Mouse (Mus musculus) heart, adult 2 months (tissue): ENCODE results near the gene Gm28729. TPM values are rescaled to one million over a fixed set of nuclear protein-coding genes. Genes with fewer than 3 reads are reported as not detected.
"Not testable (repeated sequence)": the region's sequence is repeated elsewhere in the genome, so short reads cannot be mapped to it uniquely, and the experiment has no call there.

Experiments
- DNase-seq, 2 experiments: peaks; one replicate each; pipeline ENCODE4 v3.0.0; 2021
- H3K27ac ChIP-seq: fragments of 200-600 bp; 2 replicates; pipeline ENCODE4 v1.8.1; 2022
- H3K27me3 ChIP-seq: fragments of 200-500 bp; 2 replicates; pipeline ENCODE4 v1.6.1; 2012; ENCODE audit warnings: mild to moderate bottlenecking, low read length, inconsistent platforms, mixed read lengths; ENCODE audit not compliant: control insufficient read depth, insufficient read depth
- H3K36me3 ChIP-seq: fragments of 200-500 bp; 2 replicates; pipeline ENCODE4 v1.6.1; 2012; ENCODE audit warnings: low read length, inconsistent platforms; ENCODE audit not compliant: control insufficient read depth, insufficient read depth
- H3K4me1 ChIP-seq: fragments of 200-500 bp; 2 replicates; pipeline ENCODE4 v1.6.1; 2011; ENCODE audit warnings: low read length; ENCODE audit not compliant: control insufficient read depth, insufficient read depth
- H3K4me3 ChIP-seq: fragments of 200-600 bp; 2 replicates; pipeline ENCODE4 v1.8.1; 2022
- H3K79me2 ChIP-seq: fragments of 200-500 bp; replicated peaks from 2 replicates; pipeline ENCODE4 v1.6.1; 2012; ENCODE audit warnings: mild to moderate bottlenecking, inconsistent platforms, low read length, moderate library complexity, mixed read lengths; ENCODE audit not compliant: control insufficient read depth, insufficient read depth
- H3K9ac ChIP-seq: fragments of 200-500 bp; 2 replicates; pipeline ENCODE4 v1.6.1; 2012; ENCODE audit warnings: low read depth, mild to moderate bottlenecking, control low read depth, inconsistent platforms, low read length, mixed read lengths
- CTCF ChIP-seq: fragments of 200-600 bp; IDR thresholded peaks from 2 replicates; pipeline ENCODE4 v1.8.1; 2022; ENCODE audit warnings: antibody characterized with exemption, mild to moderate bottlenecking, moderate library complexity
- EP300 ChIP-seq: fragments of 200-500 bp; IDR thresholded peaks from 2 replicates; pipeline ENCODE4 v1.6.1; 2011; ENCODE audit warnings: low read depth, low read length, control low read depth; ENCODE audit not compliant: insufficient read depth
- POLR2A ChIP-seq: fragments of 200-500 bp; IDR thresholded peaks from 2 replicates; pipeline ENCODE4 v1.6.1; 2011; ENCODE audit warnings: mild to moderate bottlenecking, low read depth, low read length, control low read depth; ENCODE audit not compliant: insufficient read depth
- WGBS: fragments of 180-500 bp; shearing (Covaris S2); methylation state at CpG from one replicate; pipeline ENCODE4 v1.1.7; 2018; 5-methylcytosine and 5-hydroxymethylcytosine counted together
- intact Hi-C: fragments of 180-260 bp; cut with DNase I; formaldehyde crosslinking; loops from one replicate; pipeline ENCODE4 v1.15.1; 2025
- polyA plus RNA-seq: library from polyadenylated mRNA; depleted of rRNA; stranded (reverse); fragments of >200 nt; gene quantifications from 2 replicates; pipeline ENCODE4 v1.2.3, GENCODE M21; 2012
- total RNA-seq, 2 experiments: library from RNA; stranded (reverse); gene quantifications; 2 replicates each; pipeline ENCODE4 v1.2.3; 2021

Gene Gm28729
- total and polyA plus RNA-seq, 3 experiments, result not detected

DNA sequence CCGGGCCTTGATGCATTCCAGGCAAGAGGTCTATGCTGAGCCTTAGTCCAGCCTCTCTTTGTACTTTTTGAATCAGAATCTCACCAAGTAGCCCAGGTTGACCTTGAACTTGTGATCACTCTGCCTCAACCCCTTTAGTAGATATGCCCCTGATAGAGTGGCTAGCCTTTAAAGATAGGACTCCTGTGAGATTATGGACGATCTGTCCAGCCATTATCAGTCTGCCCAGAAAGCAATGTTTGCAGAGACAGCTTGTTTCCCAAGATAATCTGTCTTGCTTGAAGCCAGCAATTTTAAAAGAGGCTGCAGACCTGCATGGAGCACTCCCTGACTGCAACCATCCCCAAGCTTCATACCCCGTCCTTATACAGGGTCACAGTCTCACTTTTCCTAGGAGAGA lies 42.0 kb downstream of the Gm28729 start:
- TF ChIP-seq POLR2A (no peak), CTCF (no peak), EP300 (no peak)
- no peak for DNase-seq
- Histone ChIP-seq H3K9ac (no peak overlapping the region), H3K79me2 (no peaks in the 10 kb centered on the region), H3K4me3 (no peak overlapping the region), H3K27ac (no peak overlapping the region), H3K36me3 (no peaks in the 10 kb centered on the region), H3K4me1 (no peaks in the 10 kb centered on the region; the same call in 1 of the 2 replicates), H3K27me3 (no peaks in the 10 kb centered on the region)
- 43% methylated on average over 3 of the region's 3 CpGs for WGBS
- intact Hi-C loops, result no loop called here

DNA sequence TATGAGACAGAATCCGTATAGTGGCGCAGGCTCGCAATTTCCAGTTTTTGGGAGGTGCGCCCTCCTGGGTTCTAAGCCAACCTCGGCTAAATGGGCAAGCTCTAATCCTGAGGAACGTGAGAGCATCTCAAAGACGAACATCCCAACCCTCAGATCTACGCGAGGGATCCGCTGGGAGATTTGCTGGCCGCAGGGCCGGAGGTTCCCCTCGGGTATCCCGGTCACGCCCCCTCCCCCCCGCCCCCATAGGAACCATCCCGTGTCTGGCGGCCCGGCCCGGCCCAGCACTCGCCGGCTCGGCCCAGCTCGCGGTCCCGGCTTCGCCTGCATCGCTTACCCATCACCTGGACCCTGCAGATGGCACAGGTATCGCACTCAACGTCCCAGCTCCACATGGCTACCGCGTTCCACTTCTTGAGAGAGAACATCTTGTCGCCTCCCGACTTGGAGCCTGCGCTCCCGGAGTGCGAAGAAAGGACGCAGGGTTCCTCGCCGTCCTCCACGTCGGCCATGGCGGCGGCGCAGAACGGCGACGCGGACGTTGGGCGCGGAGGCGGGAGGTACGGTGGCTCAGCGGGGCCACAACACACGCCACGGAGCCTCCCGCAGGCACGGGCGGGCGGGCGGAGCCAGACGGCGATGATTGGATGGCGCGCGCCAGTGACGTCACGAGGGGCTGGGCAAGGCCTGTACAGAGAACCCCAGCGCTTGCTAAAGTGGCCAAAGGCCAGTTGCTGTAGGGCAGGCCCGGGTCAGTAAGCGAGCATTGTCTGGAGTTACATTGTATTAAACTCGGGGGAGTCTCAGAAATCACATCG lies 46.8 kb downstream of the Gm28729 start, which contains the start of gene Rnf7:
Rnf7 (minus strand) TSS at position 605 of the 818 bp plus-strand sequence.
- under 1% methylated on average over 74 of the region's 74 CpGs for whole genome bisulfite sequencing
- H3K79me2 ChIP-seq, result peaks cover 1% of the 10 kb centered on the region; the same call in 1 of the 2 replicates
- peak; percentile 99 to 100 for DNase-seq
- peak within 1 kb of the TSS; percentile 68 for H3K4me3 ChIP-seq
- H3K27ac ChIP-seq, result peak within 1 kb of the TSS; percentile 81
- H3K27me3 ChIP-seq, result no peaks in the 10 kb centered on the region
- TF ChIP-seq CTCF, result no peak
- TF ChIP-seq POLR2A, result peak; percentile 87
- TF ChIP-seq EP300, result peak; percentile 41; the same call in 1 of the 2 replicates
- H3K9ac ChIP-seq, result peak within 1 kb of the TSS; percentile 77
- H3K36me3 ChIP-seq, result peaks cover 10% of the 10 kb centered on the region
- intact Hi-C loops, result loop anchor here (2.0 to 10.0 kb wide), 3 partner anchors 39 to 523 kb away; partner anchors contain the start of gene Xrn1
- peaks cover 2% of the 10 kb centered on the region for H3K4me1 ChIP-seq

DNA sequence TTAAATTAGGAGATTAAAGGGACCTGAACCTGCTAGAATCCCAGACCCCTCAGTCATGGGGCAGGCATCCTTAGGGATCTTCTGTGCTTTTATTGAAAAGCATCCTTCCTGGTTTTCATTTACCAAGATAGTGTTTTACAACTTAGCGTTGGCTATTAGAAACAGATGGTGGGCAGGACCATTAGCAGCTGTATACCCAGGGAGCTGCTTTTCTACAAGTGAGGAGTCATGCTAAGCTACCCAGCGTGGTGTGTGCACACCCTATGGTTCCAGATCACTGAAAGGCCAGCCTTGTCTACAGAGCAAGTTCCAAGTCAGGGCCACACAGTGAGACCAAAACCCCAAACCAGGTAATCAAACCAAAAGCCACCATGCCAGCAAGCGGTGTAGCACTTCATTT lies 52.7 kb downstream of the Gm28729 start:
- H3K4me3 ChIP-seq, result no peak overlapping the region
- H3K27ac ChIP-seq, result no peak overlapping the region
- H3K4me1 ChIP-seq, result peaks cover 1% of the 10 kb centered on the region
- 81% methylated on average over 3 of the region's 3 CpGs for WGBS
- TF ChIP-seq EP300 (no peak), CTCF (no peak), POLR2A (no peak)
- H3K27me3 ChIP-seq, result no peaks in the 10 kb centered on the region
- no peak for DNase-seq
- H3K9ac ChIP-seq, result no peak overlapping the region
- no peaks in the 10 kb centered on the region; the same call in 1 of the 2 replicates for H3K79me2 ChIP-seq
- intact Hi-C loops, result loop anchor here (10.0 kb wide), 1 partner anchor 518 kb away; the partner anchor contains the start of gene Xrn1
- H3K36me3 ChIP-seq, result peaks cover 10% of the 10 kb centered on the region

DNA sequence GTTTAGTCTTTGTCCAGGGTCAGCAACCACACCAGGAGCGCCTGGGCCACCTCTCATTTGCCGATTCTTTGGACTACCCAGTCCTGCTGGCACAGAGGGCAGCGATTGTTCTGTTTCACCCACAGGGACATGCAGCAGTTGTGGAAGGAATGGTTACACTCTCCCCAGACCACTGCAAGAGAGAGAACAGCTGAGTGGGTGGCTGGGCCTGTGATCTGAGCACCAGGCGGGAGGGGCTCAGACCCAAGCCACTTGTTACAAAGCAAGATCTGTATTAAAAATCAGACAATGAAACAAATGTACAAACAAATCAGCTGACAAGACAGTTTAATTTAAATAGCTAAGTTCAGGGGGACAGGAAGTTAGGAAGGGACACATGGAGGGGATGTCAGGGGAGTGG lies 53.4 kb downstream of the Gm28729 start:
- DNase-seq, H3K27me3 ChIP-seq, H3K9ac ChIP-seq, H3K36me3 ChIP-seq, H3K4me3 ChIP-seq, H3K79me2 ChIP-seq, H3K27ac ChIP-seq, H3K4me1 ChIP-seq: not testable (repeated sequence)
- intact Hi-C loops, result loop anchor here (10.0 kb wide), 1 partner anchor 517 kb away; the partner anchor contains the start of gene Xrn1
- 90% methylated on average over 4 of the region's 4 CpGs for WGBS

DNA sequence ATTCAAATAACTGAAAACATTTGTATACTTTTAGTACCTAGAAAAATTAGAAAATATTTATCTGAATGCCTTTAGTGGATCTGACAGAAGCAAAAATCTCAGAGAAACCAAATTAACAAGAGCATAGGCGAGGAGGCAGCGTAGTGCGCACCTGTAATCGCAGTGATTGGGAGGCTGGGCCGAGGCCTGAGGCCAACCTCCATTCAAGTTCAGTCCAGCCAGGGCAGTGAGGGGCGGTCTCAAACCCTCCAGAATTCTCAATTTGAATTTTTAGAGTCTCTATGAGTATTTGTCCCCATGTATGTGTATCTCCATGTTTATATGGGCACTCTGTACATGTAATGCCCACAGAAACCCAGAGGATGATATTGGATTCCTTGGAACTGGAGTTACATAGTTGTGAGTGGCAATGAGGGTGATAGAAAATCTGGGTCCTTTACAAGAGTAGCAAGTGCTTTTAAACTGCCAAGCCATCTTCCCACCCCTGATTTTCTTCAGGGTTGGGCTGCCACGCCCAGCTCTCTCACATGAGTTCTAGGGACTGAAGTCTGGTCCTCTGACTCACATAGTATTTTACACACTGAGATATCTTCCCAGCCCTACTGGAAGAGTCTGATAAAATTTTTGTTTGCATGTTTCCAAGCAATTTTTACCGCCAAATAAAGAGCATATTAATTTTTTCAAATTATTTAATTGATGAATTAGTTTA lies 54.6 kb downstream of the Gm28729 start:
- H3K9ac ChIP-seq, result no peak overlapping the region
- no peaks in the 10 kb centered on the region; the same call in 1 of the 2 replicates for H3K4me1 ChIP-seq
- TF ChIP-seq CTCF (no peak), POLR2A (no peak), EP300 (no peak)
- H3K4me3 ChIP-seq, result no peak overlapping the region
- intact Hi-C loops, result loop anchor here (10.0 kb wide), 1 partner anchor 516 kb away; the partner anchor contains the start of gene Xrn1
- H3K79me2 ChIP-seq, result no peaks in the 10 kb centered on the region
- no peak overlapping the region for H3K27ac ChIP-seq
- 92% methylated on average over 8 of the region's 8 CpGs for WGBS
- peaks cover 6% of the 10 kb centered on the region; the same call in 1 of the 2 replicates for H3K36me3 ChIP-seq
- no peaks in the 10 kb centered on the region for H3K27me3 ChIP-seq
- no peak for DNase-seq
